Mouse (Mus musculus) liver, adult 2 months (tissue): ENCODE measurements around the gene Ugt1a7c.

ENCODE experiments used
- CTCF ChIP-seq: fragments of 200-500 bp; IDR thresholded peaks from 2 replicates; pipeline ENCODE4 v1.5.1; 2011; ENCODE audit warnings: low read depth, low read length, control low read depth
- POLR2A ChIP-seq: fragments of 200-500 bp; IDR thresholded peaks from 2 replicates; pipeline ENCODE4 v1.6.1; 2011; ENCODE audit warnings: low read length, control low read depth; ENCODE audit not compliant: insufficient read depth; ENCODE audit errors: extremely low read depth

DNA sequence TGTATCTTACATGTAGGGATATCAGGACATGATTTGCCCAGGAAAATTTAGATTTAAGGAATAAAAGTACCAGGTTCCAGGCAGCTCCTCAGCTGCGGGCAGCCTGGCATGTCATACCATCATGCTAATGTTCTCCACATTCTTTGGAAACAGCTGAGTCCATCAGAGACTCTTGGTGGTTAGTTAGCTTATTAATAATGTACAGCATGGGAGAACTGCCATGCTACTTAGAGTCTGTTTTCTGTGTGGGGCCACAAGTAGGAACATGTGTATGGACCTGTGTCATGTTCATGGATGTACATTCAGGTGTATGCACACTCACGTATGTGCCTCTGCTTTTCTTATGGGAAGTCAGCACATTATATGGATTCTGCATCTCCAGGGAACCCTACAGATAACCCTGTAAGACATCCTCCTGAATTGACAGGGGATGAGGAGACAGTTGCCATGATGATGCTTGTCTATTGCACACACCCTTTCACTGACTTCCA lies 119.6 kb downstream of the Ugt1a7c start:
- TF ChIP-seq POLR2A (no peak), CTCF (no peak)
